Mouse (Mus musculus) CH12.LX (cell line): Measurements from ENCODE around the gene Samsn1.

ENCODE experiments used
- CTCF ChIP-seq, 2 experiments: IDR thresholded peaks in 1 of 2; conservative IDR thresholded peaks in 1 of 2; 2 replicates each; pipeline ENCODE4 v1.5.1; 2011 to 2012; ENCODE audit warnings: low read depth in 2 of 2, low read length in 2 of 2, improper control_type of control experiment in 1 of 2, inconsistent platforms in 1 of 2, mild to moderate bottlenecking in 1 of 2, moderate library complexity in 1 of 2
- ELF1 ChIP-seq: IDR thresholded peaks from 2 replicates; pipeline ENCODE4 v1.6.1; 2014; ENCODE audit warnings: low read depth, mild to moderate bottlenecking, inconsistent platforms, low read length, improper control_type of control experiment
- ETS1 ChIP-seq: conservative IDR thresholded peaks from 2 replicates; pipeline ENCODE4 v1.6.1; 2012; ENCODE audit warnings: low read depth, mild to moderate bottlenecking, inconsistent platforms, low read length, improper control_type of control experiment, moderate library complexity
- JUND ChIP-seq: conservative IDR thresholded peaks from 2 replicates; pipeline ENCODE4 v1.6.1; 2011; ENCODE audit warnings: low read depth, low read length, improper control_type of control experiment
- MAFK ChIP-seq: IDR thresholded peaks from 2 replicates; pipeline ENCODE4 v1.6.1; 2011; ENCODE audit warnings: low read length, improper control_type of control experiment; ENCODE audit not compliant: insufficient replicate concordance
- POLR2A ChIP-seq: IDR thresholded peaks from 2 replicates; pipeline ENCODE4 v1.6.1; 2011; ENCODE audit warnings: low read depth, mild to moderate bottlenecking, improper control_type of control experiment, low read length
- ZC3H11A ChIP-seq: IDR thresholded peaks from 2 replicates; pipeline ENCODE4 v1.6.1; 2012; ENCODE audit warnings: low read depth, mild to moderate bottlenecking, inconsistent platforms, low read length, improper control_type of control experiment
- ZMIZ1 ChIP-seq: IDR thresholded peaks from 2 replicates; pipeline ENCODE4 v1.6.1; 2012; ENCODE audit warnings: low read depth, mild to moderate bottlenecking, inconsistent platforms, low read length, improper control_type of control experiment

DNA sequence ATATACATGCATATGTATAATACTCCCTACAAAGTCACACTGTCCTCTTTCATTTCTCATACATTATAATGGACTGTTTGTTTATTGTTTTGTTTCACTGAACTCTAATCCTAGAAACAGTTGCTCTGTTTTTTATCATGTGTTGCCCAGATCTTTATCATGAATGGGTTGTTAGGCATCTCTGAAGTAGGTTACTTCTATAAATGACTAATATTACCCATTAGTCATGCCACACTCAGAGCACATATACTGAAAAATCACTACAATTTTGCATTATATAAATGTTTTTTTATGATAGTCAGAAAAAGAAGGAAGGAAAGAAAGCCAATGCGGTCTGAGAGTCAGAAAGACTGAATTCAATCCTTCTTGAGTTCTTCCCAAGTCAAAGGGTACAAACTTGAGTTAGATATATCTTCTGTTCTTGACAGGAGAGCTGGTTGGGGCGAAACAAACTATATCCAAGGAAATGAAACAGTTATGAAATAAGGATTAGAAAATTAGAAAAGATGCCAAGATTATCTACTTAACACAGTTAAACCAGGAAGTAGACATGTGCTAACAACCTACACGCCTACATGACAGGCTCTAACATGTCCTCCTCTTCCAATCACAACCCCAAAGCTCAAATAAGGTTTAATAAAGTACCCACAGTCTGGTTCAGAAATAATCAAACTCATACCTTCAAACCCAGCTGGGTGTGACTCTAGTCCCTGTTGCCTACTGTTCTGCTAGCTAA is 122.0 kb downstream of the Samsn1 start:
- TF ChIP-seq CTCF (conservative IDR thresholded peaks at IDR 0.05 in 1 of 2, IDR thresholded peaks at IDR 0.05 in 1 of 2; ENCODE audit: low read depth in 2 of 2, low read length in 2 of 2), result no peak
- TF ChIP-seq POLR2A, result no peak
- TF ChIP-seq JUND, result no peak
- no peak for TF ChIP-seq MAFK
- no peak for TF ChIP-seq ELF1
- TF ChIP-seq ZC3H11A, result no peak
- no peak for TF ChIP-seq ZMIZ1
- no peak for TF ChIP-seq ETS1
